Mouse (Mus musculus) ES-Bruce4 (cell line): ENCODE results near the gene Srsf6. TPM values are rescaled to one million over a fixed set of nuclear protein-coding genes. Genes with fewer than 3 reads are reported as not detected.

Experiments
- H3K27ac ChIP-seq: 2 replicates; pipeline ENCODE4 v1.5.1; 2012; ENCODE audit warnings: low read length, inconsistent platforms; ENCODE audit not compliant: insufficient read depth
- H3K27me3 ChIP-seq: 2 replicates; pipeline ENCODE4 v1.6.1; 2012; ENCODE audit warnings: mild to moderate bottlenecking, low read length, inconsistent platforms; ENCODE audit not compliant: control insufficient read depth, poor library complexity, insufficient read depth, severe bottlenecking
- H3K36me3 ChIP-seq: 2 replicates; pipeline ENCODE4 v1.6.1; 2012; ENCODE audit warnings: inconsistent platforms, mild to moderate bottlenecking, low read length, moderate library complexity; ENCODE audit not compliant: control insufficient read depth, poor library complexity, insufficient read depth, severe bottlenecking
- H3K4me1 ChIP-seq: one replicate; pipeline ENCODE4 v1.8.1; 2011; ENCODE audit warnings: low read length; ENCODE audit not compliant: control insufficient read depth, insufficient read depth
- H3K4me3 ChIP-seq: 2 replicates; pipeline ENCODE4 v1.5.1; 2011; ENCODE audit warnings: low read depth, mild to moderate bottlenecking, low read length
- H3K9ac ChIP-seq: 2 replicates; pipeline ENCODE4 v1.6.1; 2012; ENCODE audit warnings: low read depth, mild to moderate bottlenecking, inconsistent platforms; ENCODE audit not compliant: poor library complexity, severe bottlenecking
- H3K9me3 ChIP-seq: replicated peaks from 2 replicates; pipeline ENCODE4 v1.6.1; 2012; ENCODE audit warnings: mild to moderate bottlenecking, low read length, inconsistent platforms; ENCODE audit not compliant: control insufficient read depth, poor library complexity, insufficient read depth, severe bottlenecking
- CTCF ChIP-seq: IDR thresholded peaks from one replicate; pipeline ENCODE4 v1.8.1; 2011; ENCODE audit warnings: low read depth, low read length
- EP300 ChIP-seq: IDR thresholded peaks from 2 replicates; pipeline ENCODE4 v1.6.1; 2011; ENCODE audit warnings: low read depth, low read length; ENCODE audit not compliant: insufficient read depth
- POLR2A ChIP-seq: IDR thresholded peaks from one replicate; pipeline ENCODE4 v1.8.1; 2011; ENCODE audit warnings: low read length; ENCODE audit not compliant: insufficient read depth
- polyA plus RNA-seq: library from polyadenylated mRNA; stranded (reverse); fragments of >200 nt; gene quantifications from 2 replicates; pipeline ENCODE4 v1.2.4, GENCODE M21; 2011; ENCODE audit warnings: low read depth; ENCODE audit not compliant: missing spikeins, insufficient read depth, insufficient read length

The Srsf6 gene
- polyA plus RNA-seq, 1 experiment: 172 TPM

DNA sequence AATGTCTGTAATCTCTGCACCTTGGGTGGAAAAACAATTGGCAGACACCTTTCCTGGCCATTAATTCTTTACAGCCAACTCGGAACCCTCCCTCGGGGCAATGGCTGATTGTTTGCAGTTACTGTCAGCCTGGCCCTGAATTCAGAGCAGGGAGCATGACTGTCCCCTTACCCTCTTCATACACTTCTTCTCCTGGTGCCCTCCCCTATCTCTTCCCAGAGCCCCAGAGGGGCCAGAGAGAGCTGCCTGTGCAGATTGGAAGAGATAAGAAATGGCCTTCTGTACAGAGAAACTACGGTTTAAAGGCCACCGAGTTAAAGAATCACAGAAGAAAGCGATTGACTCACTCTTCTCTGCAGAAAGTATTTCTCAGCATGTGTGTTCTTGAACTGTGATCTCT, 11.4 kb upstream of the Srsf6 start:
- Histone ChIP-seq H3K4me1 (no peaks in the 10 kb centered on the region), H3K27ac (no peak overlapping the region), H3K9me3 (no peaks in the 10 kb centered on the region), H3K36me3 (no peaks in the 10 kb centered on the region), H3K9ac (no peak overlapping the region), H3K4me3 (no peak overlapping the region), H3K27me3 (no peaks in the 10 kb centered on the region)
- TF ChIP-seq POLR2A: no peak
- no peak for TF ChIP-seq CTCF
- no peak for TF ChIP-seq EP300

DNA sequence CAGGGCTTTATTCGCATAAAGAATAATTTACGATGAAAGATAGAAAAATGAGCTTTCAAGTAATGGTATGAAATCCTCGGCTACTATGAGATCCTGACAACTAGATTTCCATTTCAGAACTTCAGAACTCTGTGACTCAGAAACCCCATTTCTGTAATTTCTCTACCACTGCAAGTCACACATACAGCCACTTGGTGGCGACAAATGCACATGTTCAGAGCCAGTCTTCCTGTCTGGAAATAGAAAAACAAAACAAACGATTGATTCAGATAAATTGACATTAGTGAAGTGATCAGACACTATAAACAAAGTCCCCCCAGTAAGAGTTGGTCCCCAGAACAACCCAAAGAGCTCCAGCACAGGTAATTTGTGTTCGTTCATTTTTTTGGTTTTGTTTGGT, 9.1 kb upstream of the Srsf6 start:
- Histone ChIP-seq H3K4me3 (no peak overlapping the region), H3K27me3 (no peaks in the 10 kb centered on the region), H3K27ac (no peak overlapping the region), H3K9ac (no peak overlapping the region), H3K4me1 (no peaks in the 10 kb centered on the region), H3K36me3 (no peaks in the 10 kb centered on the region), H3K9me3 (no peaks in the 10 kb centered on the region)
- TF ChIP-seq EP300: no peak
- no peak for TF ChIP-seq CTCF

DNA sequence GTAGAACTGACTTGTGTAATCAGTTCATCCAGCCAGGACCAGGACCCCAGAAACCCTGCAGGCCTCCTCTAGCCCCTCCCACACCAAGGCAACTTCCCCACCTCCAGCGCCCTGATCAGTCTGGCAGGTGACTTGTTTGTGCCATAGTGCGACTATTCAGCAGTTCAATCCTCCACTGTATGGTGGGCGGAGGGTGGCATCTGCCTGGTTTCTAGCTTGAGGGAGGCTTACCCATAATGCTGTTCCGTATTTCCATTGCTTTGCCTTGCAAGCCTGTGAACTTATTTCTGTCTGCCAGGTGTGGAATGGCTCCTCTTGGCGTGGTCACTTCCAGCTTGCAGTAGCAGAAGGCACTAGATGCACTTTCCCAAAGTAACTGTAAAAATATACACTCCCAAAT, 8.5 kb upstream of the Srsf6 start:
- Histone ChIP-seq H3K9ac (no peak overlapping the region), H3K4me3 (no peak overlapping the region), H3K27me3 (no peaks in the 10 kb centered on the region), H3K36me3 (no peaks in the 10 kb centered on the region), H3K4me1 (no peaks in the 10 kb centered on the region), H3K9me3 (no peaks in the 10 kb centered on the region), H3K27ac (no peak overlapping the region)
- no peak for TF ChIP-seq POLR2A
- no peak for TF ChIP-seq CTCF
- no peak for TF ChIP-seq EP300

DNA sequence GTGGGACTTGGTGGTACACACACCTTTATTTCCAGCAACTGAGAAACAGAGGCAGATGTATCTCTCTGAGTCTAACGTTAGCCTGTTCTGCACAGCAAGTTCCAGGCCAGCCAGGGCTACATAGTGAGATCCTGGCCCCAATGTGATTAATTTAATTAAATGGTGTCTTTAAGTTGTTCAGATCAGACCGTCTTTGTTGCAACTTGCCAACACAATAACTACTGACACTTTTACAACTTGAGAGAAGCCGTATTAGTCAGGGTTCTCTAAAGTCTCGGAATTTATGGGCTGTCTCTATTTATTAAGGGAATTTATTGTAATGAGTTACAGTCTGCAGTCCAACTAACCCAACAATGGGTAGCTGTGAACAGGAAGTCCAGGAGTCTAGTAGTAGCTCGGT, 7.2 kb upstream of the Srsf6 start:
- H3K27me3 ChIP-seq: no peaks in the 10 kb centered on the region
- no peaks in the 10 kb centered on the region for H3K36me3 ChIP-seq
- H3K27ac ChIP-seq: no peak overlapping the region
- H3K9me3 ChIP-seq: no peaks in the 10 kb centered on the region
- no peak overlapping the region for H3K4me3 ChIP-seq
- TF ChIP-seq EP300 (no peak), CTCF (no peak), POLR2A (no peak)
- no peak overlapping the region for H3K9ac ChIP-seq
- no peaks in the 10 kb centered on the region for H3K4me1 ChIP-seq

DNA sequence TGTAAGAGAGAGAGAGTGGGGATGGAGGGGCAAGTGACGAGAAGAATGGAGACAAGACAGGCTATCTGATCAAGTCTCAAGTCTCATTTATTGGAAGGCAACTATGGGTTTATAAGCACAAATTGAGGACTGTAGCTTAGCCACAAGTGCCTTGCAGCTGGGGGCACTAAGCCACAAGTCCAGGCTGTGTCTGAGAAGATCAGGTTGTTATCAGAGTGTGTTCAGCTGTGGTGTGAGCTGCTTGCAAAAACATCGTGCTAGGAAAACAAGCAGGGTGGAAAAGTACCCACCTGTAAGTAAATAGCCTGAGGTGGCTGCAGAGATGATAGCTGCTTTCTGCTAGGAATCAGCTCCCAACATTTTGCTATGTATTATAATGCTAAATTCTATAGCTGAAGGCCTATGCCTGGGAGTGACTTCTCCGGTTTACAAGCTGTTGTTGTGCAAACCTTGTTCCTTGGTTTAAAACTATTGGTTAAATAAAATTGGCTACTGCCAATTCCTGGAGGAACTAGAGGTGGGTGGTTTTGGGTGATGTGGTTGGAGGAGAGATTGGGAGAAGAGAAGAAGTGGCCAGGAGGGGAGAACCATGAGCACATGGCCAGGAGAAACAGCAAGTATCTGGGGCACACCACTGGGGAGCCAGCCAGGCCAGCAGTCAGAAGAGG, 3.3 kb upstream of the Srsf6 start:
- TF ChIP-seq POLR2A (no peak), EP300 (no peak), CTCF (no peak)
- Histone ChIP-seq H3K9me3 (no peaks in the 10 kb centered on the region), H3K36me3 (peaks cover 4% of the 10 kb centered on the region), H3K27me3 (no peaks in the 10 kb centered on the region), H3K4me1 (no peaks in the 10 kb centered on the region), H3K4me3 (no peak overlapping the region), H3K27ac (no peak overlapping the region), H3K9ac (no peak overlapping the region; the same call in 1 of the 2 replicates)

DNA sequence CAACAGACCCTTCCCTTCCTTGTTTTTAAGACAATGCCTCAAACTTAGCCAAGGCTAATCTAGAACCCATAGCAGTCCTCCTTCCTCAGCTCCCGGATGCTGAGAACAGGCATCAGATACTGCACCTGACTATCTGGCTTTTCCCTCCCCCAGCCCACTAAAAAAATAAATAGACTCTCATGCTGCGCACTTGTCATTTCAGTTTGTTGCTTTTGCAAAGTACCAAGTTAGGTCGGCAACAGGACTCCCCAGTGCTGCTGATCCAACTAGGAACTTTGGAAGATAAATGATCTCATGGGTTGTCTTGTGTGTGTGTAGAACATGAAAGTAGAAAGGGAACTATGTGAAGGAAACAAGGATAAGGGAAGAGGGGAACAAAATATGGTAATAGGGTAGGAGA, 1.6 kb upstream of the Srsf6 start:
- TF ChIP-seq CTCF: no peak
- no peak for TF ChIP-seq EP300
- TF ChIP-seq POLR2A: no peak
- Histone ChIP-seq H3K4me1 (no peaks in the 10 kb centered on the region), H3K36me3 (peaks cover 20% of the 10 kb centered on the region), H3K27ac (no peak overlapping the region), H3K9ac (no peak overlapping the region), H3K4me3 (no peak overlapping the region), H3K27me3 (no peaks in the 10 kb centered on the region), H3K9me3 (no peaks in the 10 kb centered on the region)
